Mouse (Mus musculus) effector memory CD4-positive, alpha-beta T cell, adult 5 months (primary cell): ENCODE measurements around the gene Dct. TPM values are rescaled to one million over a fixed set of nuclear protein-coding genes. Genes with fewer than 3 reads are reported as not detected.

Experiments
- polyA plus RNA-seq: library from polyadenylated mRNA; unstranded; fragments of 100-300 nt; shearing (Covaris generic); gene quantifications from one replicate; pipeline ENCODE4 v1.2.1, GENCODE M21; 2017

Gene Dct
- polyA plus RNA-seq, result 0.56 TPM

GRCm38 (mm10) chr14:118051975-118052630 is at the start of gene Dct:
Dct (minus strand) TSS chr14:118052244.

Other genes starting within 250 kb of the Dct start
- 10.2 TPM for gene Tgds, start 80.5 kb upstream of the Dct start, polyA plus RNA-seq
- 17.3 TPM for gene Gpr180, start 84.9 kb upstream of the Dct start, polyA plus RNA-seq
- not detected for gene Sox21, start 184.8 kb upstream of the Dct start, polyA plus RNA-seq
- gene Gm9376, start 214.7 kb upstream of the Dct start, polyA plus RNA-seq, result not detected